Comparison of ENCODE assay signal across 19 mouse cellular contexts in genomic region chr2:45850018-45850605, GRCm38 (mm10).
A peak's percentile ranks its signal among the peaks of the same experiment; 100 is the strongest.
DNase-seq lines count a peak whose midpoint lies in the region; ATAC-seq and TF ChIP-seq lines count a peak whose summit lies in the region.
"Had no signal": no experiment of that assay in that cellular context is flagged by ENCODE, and none has a peak within 500 bp of the region (broad histone marks: within the 10 kb centered on the region; RNA-seq: fewer than 3 reads in every experiment).

No protein-coding gene starts in this region.

- WGBS in forebrain, embryonic 12.5 days: 81% methylated on average over 6 of the region's 6 CpGs
- 80% methylated on average over 6 of the region's 6 CpGs for WGBS in forebrain, postnatal 0 days
- 87% methylated on average over 6 of the region's 6 CpGs for WGBS in hindbrain, embryonic 14.5 days
- 95% methylated on average over 6 of the region's 6 CpGs for WGBS in hindbrain, embryonic 11.5 days
- 72% methylated on average over 6 of the region's 6 CpGs for WGBS in forebrain, embryonic 15.5 days
- 93% methylated on average over 6 of the region's 6 CpGs for WGBS in kidney, adult 2 months

- H3K9ac ChIP-seq in forebrain, embryonic 12.5 days: no peak overlapping the region
- H3K9ac ChIP-seq in forebrain, postnatal 0 days: no peak overlapping the region
- H3K9ac ChIP-seq in hindbrain, embryonic 14.5 days: no peak overlapping the region
- H3K9ac ChIP-seq in hindbrain, embryonic 11.5 days (ENCODE audit: low read depth, low read length): no peak overlapping the region
- H3K9ac ChIP-seq in forebrain, embryonic 15.5 days (replicated peaks): no peak overlapping the region
- H3K9ac ChIP-seq: embryonic facial prominence, embryonic 12.5 days; heart, embryonic 15.5 days had no signal

- no peak overlapping the region for H3K4me2 ChIP-seq in forebrain, embryonic 12.5 days
- H3K4me2 ChIP-seq in forebrain, postnatal 0 days (ENCODE audit: low read depth): no peak overlapping the region
- H3K4me2 ChIP-seq in hindbrain, embryonic 14.5 days (replicated peaks): no peak overlapping the region
- H3K4me2 ChIP-seq in hindbrain, embryonic 11.5 days (replicated peaks; ENCODE audit: low read depth, low read length): no peak overlapping the region
- no peak overlapping the region for H3K4me2 ChIP-seq in forebrain, embryonic 15.5 days (replicated peaks)
- H3K4me2 ChIP-seq: embryonic facial prominence, embryonic 12.5 days; heart, embryonic 11.5 days; heart, embryonic 15.5 days had no signal

- no peaks in the 10 kb centered on the region for H3K36me3 ChIP-seq in forebrain, embryonic 12.5 days (replicated peaks)
- no peaks in the 10 kb centered on the region for H3K36me3 ChIP-seq in forebrain, postnatal 0 days (ENCODE audit: insufficient read depth)
- no peaks in the 10 kb centered on the region for H3K36me3 ChIP-seq in hindbrain, embryonic 14.5 days (replicated peaks; ENCODE audit: control insufficient read depth, insufficient read depth)
- no peaks in the 10 kb centered on the region for H3K36me3 ChIP-seq in hindbrain, embryonic 11.5 days (ENCODE audit: control insufficient read depth, insufficient read depth, low read length)
- no peaks in the 10 kb centered on the region for H3K36me3 ChIP-seq in forebrain, embryonic 15.5 days
- H3K36me3 ChIP-seq in kidney, adult 2 months (ENCODE audit: control insufficient read depth, insufficient read depth, low read length): no peaks in the 10 kb centered on the region
- H3K36me3 ChIP-seq: embryonic facial prominence, embryonic 12.5 days; heart, embryonic 15.5 days had no signal

- DNase-seq in forebrain, postnatal 0 days: no peak
- DNase-seq in hindbrain, embryonic 14.5 days (ENCODE audit: low spot score): no peak
- DNase-seq in hindbrain, embryonic 11.5 days (ENCODE audit: low spot score): no peak
- no peak for DNase-seq in frontal cortex, postnatal 14 days (ENCODE audit: low spot score in 2 of 2)
- DNase-seq in kidney, adult 2 months: no peak
- DNase-seq: adrenal gland, postnatal 10 days; cerebellum, adult 11-12 months; cerebellum, adult 9-10 months; cerebellum, postnatal 25 days; gastrocnemius, postnatal 10 days; heart, adult 2 months; heart, postnatal 14 days; kidney, adult 11 months had no signal

- TF ChIP-seq CTCF in forebrain, postnatal 0 days (IDR thresholded peaks at IDR 0.05; ENCODE audit: low read depth): no peak
- no peak for TF ChIP-seq CTCF in kidney, adult 2 months (conservative IDR thresholded peaks at IDR 0.05; ENCODE audit: insufficient read depth, insufficient read length, low read depth, low read length)

- no peak overlapping the region for H3K27ac ChIP-seq in forebrain, embryonic 12.5 days
- no peak overlapping the region for H3K27ac ChIP-seq in forebrain, postnatal 0 days (ENCODE audit: low read depth, low read length)
- no peak overlapping the region for H3K27ac ChIP-seq in hindbrain, embryonic 14.5 days
- no peak overlapping the region for H3K27ac ChIP-seq in hindbrain, embryonic 11.5 days (ENCODE audit: low read depth, low read length)
- no peak overlapping the region for H3K27ac ChIP-seq in forebrain, embryonic 15.5 days (replicated peaks)
- H3K27ac ChIP-seq in kidney, adult 2 months (ENCODE audit: insufficient read depth, low read depth, low read length): no peak overlapping the region
- H3K27ac ChIP-seq: embryonic facial prominence, embryonic 12.5 days; heart, adult 2 months; heart, embryonic 15.5 days; hindbrain, postnatal 0 days had no signal

- no peak overlapping the region for H3K4me3 ChIP-seq in forebrain, embryonic 12.5 days (replicated peaks)
- H3K4me3 ChIP-seq in forebrain, postnatal 0 days (ENCODE audit: low read depth, low read length): no peak overlapping the region
- no peak overlapping the region for H3K4me3 ChIP-seq in hindbrain, embryonic 14.5 days (replicated peaks; ENCODE audit: low read length)
- H3K4me3 ChIP-seq in hindbrain, embryonic 11.5 days (ENCODE audit: low read depth, low read length): no peak overlapping the region
- H3K4me3 ChIP-seq in forebrain, embryonic 15.5 days: no peak overlapping the region
- H3K4me3 ChIP-seq in kidney, adult 2 months (ENCODE audit: insufficient read depth, low read depth, low read length): no peak overlapping the region
- H3K4me3 ChIP-seq: embryonic facial prominence, embryonic 12.5 days; heart, adult 2 months; heart, embryonic 15.5 days had no signal

- peak; percentile 68; the same call in 1 of the 2 replicates for ATAC-seq in forebrain, embryonic 12.5 days (ENCODE audit: low FRiP score)
- ATAC-seq in forebrain, postnatal 0 days: no peak
- ATAC-seq in hindbrain, embryonic 14.5 days (ENCODE audit: low FRiP score): peak; percentile 64; the same call in 1 of the 2 replicates
- ATAC-seq in hindbrain, embryonic 11.5 days (ENCODE audit: low FRiP score): no peak
- ATAC-seq in forebrain, embryonic 15.5 days (replicated peaks): peak; percentile 78
- ATAC-seq: hindbrain, postnatal 0 days had no signal

- no peaks in the 10 kb centered on the region for H3K4me1 ChIP-seq in forebrain, embryonic 12.5 days
- no peaks in the 10 kb centered on the region for H3K4me1 ChIP-seq in forebrain, postnatal 0 days (ENCODE audit: insufficient read depth)
- H3K4me1 ChIP-seq in hindbrain, embryonic 14.5 days (replicated peaks; ENCODE audit: control insufficient read depth, insufficient read depth, low read length): no peaks in the 10 kb centered on the region
- no peaks in the 10 kb centered on the region for H3K4me1 ChIP-seq in hindbrain, embryonic 11.5 days (replicated peaks; ENCODE audit: control insufficient read depth, insufficient read depth, low read length)
- H3K4me1 ChIP-seq in forebrain, embryonic 15.5 days: no peaks in the 10 kb centered on the region
- no peaks in the 10 kb centered on the region for H3K4me1 ChIP-seq in kidney, adult 2 months (ENCODE audit: control insufficient read depth, insufficient read depth, low read length)
- H3K4me1 ChIP-seq: embryonic facial prominence, embryonic 12.5 days; heart, embryonic 15.5 days had no signal

- no peaks in the 10 kb centered on the region for H3K9me3 ChIP-seq in forebrain, embryonic 12.5 days
- H3K9me3 ChIP-seq in forebrain, postnatal 0 days (ENCODE audit: low read length): no peaks in the 10 kb centered on the region
- H3K9me3 ChIP-seq in hindbrain, embryonic 14.5 days (ENCODE audit: control insufficient read depth, low read length): no peaks in the 10 kb centered on the region
- H3K9me3 ChIP-seq in hindbrain, embryonic 11.5 days (ENCODE audit: control insufficient read depth, low read length): no peaks in the 10 kb centered on the region
- H3K9me3 ChIP-seq in forebrain, embryonic 15.5 days: no peaks in the 10 kb centered on the region
- H3K9me3 ChIP-seq: embryonic facial prominence, embryonic 12.5 days; heart, embryonic 15.5 days had no signal

- TF ChIP-seq POLR2A in kidney, adult 2 months (IDR thresholded peaks at IDR 0.05; ENCODE audit: low read depth, low read length): no peak

- no peaks in the 10 kb centered on the region for H3K27me3 ChIP-seq in forebrain, embryonic 12.5 days
- no peaks in the 10 kb centered on the region for H3K27me3 ChIP-seq in forebrain, postnatal 0 days (ENCODE audit: insufficient read depth, low read length)
- no peaks in the 10 kb centered on the region for H3K27me3 ChIP-seq in hindbrain, embryonic 14.5 days (ENCODE audit: control insufficient read depth, insufficient read depth, low read length)
- H3K27me3 ChIP-seq in hindbrain, embryonic 11.5 days (ENCODE audit: control insufficient read depth, insufficient read depth, low read length): no peaks in the 10 kb centered on the region
- no peaks in the 10 kb centered on the region for H3K27me3 ChIP-seq in forebrain, embryonic 15.5 days
- no peaks in the 10 kb centered on the region for H3K27me3 ChIP-seq in kidney, adult 2 months (replicated peaks; ENCODE audit: control insufficient read depth, insufficient read depth, low read length)
- H3K27me3 ChIP-seq: embryonic facial prominence, embryonic 12.5 days; heart, embryonic 15.5 days had no signal

Comparison
In these comparisons a context has a peak if more than half of its experiments do, and no peak if none do; other contexts are left out.
1. ATAC-seq: peak in forebrain, embryonic 12.5 days (single experiment), hindbrain, embryonic 14.5 days (single experiment) and forebrain, embryonic 15.5 days (single experiment); none in forebrain, postnatal 0 days (single experiment) and hindbrain, embryonic 11.5 days (single experiment).